ENCODE assay signal across 9 mouse cellular contexts in the genomic region with DNA sequence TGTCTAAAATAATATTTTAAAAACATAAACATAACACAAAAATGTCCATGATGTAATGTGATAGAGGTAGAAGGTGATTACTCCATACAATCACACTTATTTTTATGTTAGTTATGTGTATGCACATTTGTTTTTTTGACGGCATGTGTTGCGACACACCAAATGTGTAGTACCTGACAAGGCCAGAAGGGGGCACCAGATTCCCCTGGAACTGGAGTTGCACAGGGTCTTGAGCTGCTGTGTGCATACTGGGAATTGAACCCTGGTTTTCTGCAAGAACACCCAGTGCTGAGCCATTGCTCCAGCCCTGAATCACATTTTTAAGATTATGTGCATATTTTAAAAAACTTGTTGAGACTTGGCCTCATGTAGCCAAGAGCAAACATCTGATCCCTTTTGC.
DNase-seq lines count a peak whose midpoint lies in the region; ATAC-seq and TF ChIP-seq lines count a peak whose summit lies in the region.
"Had no signal": no experiment of that assay in that cellular context is flagged by ENCODE, and none has a peak within 500 bp of the region (broad histone marks: within the 10 kb centered on the region; RNA-seq: fewer than 3 reads in every experiment).

No protein-coding gene starts in this region.

- no peak overlapping the region for H3K27ac ChIP-seq in heart, embryonic 11.5 days (ENCODE audit: low read depth, low read length)
- H3K27ac ChIP-seq in midbrain, embryonic 13.5 days, result no peak overlapping the region
- no peak overlapping the region for H3K27ac ChIP-seq in testis, adult 2 months (ENCODE audit: control insufficient read depth, insufficient read depth, low read depth, low read length)
- H3K27ac ChIP-seq: stomach, embryonic 15.5 days had no signal

- no peaks in the 10 kb centered on the region for H3K27me3 ChIP-seq in heart, embryonic 11.5 days (ENCODE audit: control insufficient read depth, insufficient read depth, low read length)
- no peaks in the 10 kb centered on the region for H3K27me3 ChIP-seq in midbrain, embryonic 13.5 days
- H3K27me3 ChIP-seq in testis, adult 2 months (ENCODE audit: control insufficient read depth, insufficient read depth, low read length), result no peaks in the 10 kb centered on the region
- H3K27me3 ChIP-seq: stomach, embryonic 15.5 days had no signal

- H3K4me2 ChIP-seq in heart, embryonic 11.5 days, result no peak overlapping the region
- no peak overlapping the region for H3K4me2 ChIP-seq in midbrain, embryonic 13.5 days (replicated peaks)
- H3K4me2 ChIP-seq: stomach, embryonic 15.5 days had no signal

- no peak for ATAC-seq in heart, embryonic 11.5 days (replicated peaks; ENCODE audit: insufficient number of reproducible peaks, low FRiP score, low TSS enrichment)
- peak; percentile 73 for ATAC-seq in erythroid progenitor cell, adult 5-6 weeks (replicated peaks; ENCODE audit: low FRiP score, poor library complexity, severe bottlenecking)
- ATAC-seq in midbrain, embryonic 13.5 days, result 0 out of 2 replicates have a peak, but pooled peaks have one; percentile 48

- peaks cover 10% of the 10 kb centered on the region for H3K4me1 ChIP-seq in heart, embryonic 11.5 days (ENCODE audit: control insufficient read depth, insufficient read depth, low read length)
- peaks cover 13% of the 10 kb centered on the region for H3K4me1 ChIP-seq in midbrain, embryonic 13.5 days (replicated peaks)
- no peaks in the 10 kb centered on the region for H3K4me1 ChIP-seq in testis, adult 2 months (ENCODE audit: control insufficient read depth, insufficient read depth, low read length)

- H3K9me3 ChIP-seq in heart, embryonic 11.5 days (replicated peaks; ENCODE audit: control insufficient read depth, low read length), result no peaks in the 10 kb centered on the region
- H3K9me3 ChIP-seq in midbrain, embryonic 13.5 days, result no peaks in the 10 kb centered on the region
- H3K9me3 ChIP-seq: stomach, embryonic 15.5 days had no signal

- whole genome bisulfite sequencing in heart, embryonic 11.5 days (ENCODE audit: insufficient replicate concordance), result 25% methylated on average over 2 of the region's 2 CpGs
- WGBS in midbrain, embryonic 13.5 days, result 27% methylated on average over 2 of the region's 2 CpGs

- H3K4me3 ChIP-seq in heart, embryonic 11.5 days (ENCODE audit: low read depth, low read length), result no peak overlapping the region
- no peak overlapping the region for H3K4me3 ChIP-seq in midbrain, embryonic 13.5 days (replicated peaks)
- no peak overlapping the region for H3K4me3 ChIP-seq in testis, adult 2 months (ENCODE audit: control insufficient read depth, low read depth, low read length)
- H3K4me3 ChIP-seq: stomach, embryonic 15.5 days had no signal

- DNase-seq in heart, adult 8-10 months (ENCODE audit: low spot score), result peak; percentile 58
- DNase-seq in CD4-positive, CD25-positive, alpha-beta regulatory T cell, adult 2 months (ENCODE audit: low read depth, low spot score), result peak; percentile 84
- DNase-seq in brain, adult 2 months (ENCODE audit: low read depth, low spot score), result peak; percentile 69
- DNase-seq in kidney, postnatal 25 days, result peak; percentile 65 to 85

- TF ChIP-seq POLR2A in testis, adult 2 months (IDR thresholded peaks at IDR 0.05; ENCODE audit: control insufficient read depth, low read depth, low read length), result no peak

- no peaks in the 10 kb centered on the region for H3K36me3 ChIP-seq in heart, embryonic 11.5 days (ENCODE audit: control insufficient read depth, insufficient read depth, low read length)
- no peaks in the 10 kb centered on the region for H3K36me3 ChIP-seq in midbrain, embryonic 13.5 days
- no peaks in the 10 kb centered on the region for H3K36me3 ChIP-seq in testis, adult 2 months (ENCODE audit: control insufficient read depth, insufficient read depth, low read length)
- H3K36me3 ChIP-seq: stomach, embryonic 15.5 days had no signal

- no peak overlapping the region for H3K9ac ChIP-seq in heart, embryonic 11.5 days (ENCODE audit: low read depth, low read length)
- H3K9ac ChIP-seq in midbrain, embryonic 13.5 days (replicated peaks), result no peak overlapping the region
- H3K9ac ChIP-seq: stomach, embryonic 15.5 days had no signal

- peak; percentile 90 for TF ChIP-seq CTCF in testis, adult 2 months (IDR thresholded peaks at IDR 0.05; ENCODE audit: control insufficient read depth, insufficient read depth, insufficient replicate concordance, low read depth, low read length)
